Mouse (Mus musculus) thymus, adult 2 months (tissue): ENCODE data around the gene Gm4791. TPM values are rescaled to one million over a fixed set of nuclear protein-coding genes. Genes with fewer than 3 reads are reported as not detected.

Experiments used
- DNase-seq: peaks from one replicate; pipeline ENCODE4 v3.0.0; 2021
- H3K27ac ChIP-seq: fragments of 200-500 bp; 2 replicates; pipeline ENCODE4 v1.5.1; 2012; ENCODE audit warnings: low read length, control low read depth; ENCODE audit not compliant: control insufficient read depth, insufficient read depth
- H3K27me3 ChIP-seq: fragments of 200-500 bp; 2 replicates; pipeline ENCODE4 v1.6.1; 2012; ENCODE audit warnings: mild to moderate bottlenecking, low read length, moderate library complexity, mixed read lengths; ENCODE audit not compliant: control insufficient read depth, insufficient read depth
- H3K36me3 ChIP-seq: fragments of 200-500 bp; 2 replicates; pipeline ENCODE4 v1.6.1; 2012; ENCODE audit warnings: mild to moderate bottlenecking, low read length, moderate library complexity; ENCODE audit not compliant: control insufficient read depth, insufficient read depth
- H3K4me1 ChIP-seq: fragments of 200-500 bp; replicated peaks from 2 replicates; pipeline ENCODE4 v1.6.1; 2012; ENCODE audit warnings: low read length; ENCODE audit not compliant: control insufficient read depth, insufficient read depth
- H3K4me3 ChIP-seq: fragments of 200-500 bp; 2 replicates; pipeline ENCODE4 v1.5.1; 2012; ENCODE audit warnings: mild to moderate bottlenecking, low read length, control low read depth, moderate library complexity; ENCODE audit not compliant: control insufficient read depth, insufficient read depth
- CTCF ChIP-seq: fragments of 200-500 bp; IDR thresholded peaks from 2 replicates; pipeline ENCODE4 v1.5.1; 2012; ENCODE audit warnings: mild to moderate bottlenecking, control low read depth, low read length, moderate library complexity, borderline replicate concordance; ENCODE audit not compliant: control insufficient read depth, poor library complexity, insufficient read depth; ENCODE audit errors: extremely low read depth
- POLR2A ChIP-seq: fragments of 200-500 bp; IDR thresholded peaks from 2 replicates; pipeline ENCODE4 v1.6.1; 2012; ENCODE audit warnings: mild to moderate bottlenecking, low read length, control low read depth, moderate library complexity; ENCODE audit not compliant: control insufficient read depth, poor library complexity, insufficient read depth; ENCODE audit errors: extremely low read depth
- WGBS: fragments of 180-500 bp; shearing (Covaris S2); methylation state at CpG from one replicate; pipeline ENCODE4 v1.1.7; 2018; 5-methylcytosine and 5-hydroxymethylcytosine counted together
- polyA plus RNA-seq: library from polyadenylated mRNA; depleted of rRNA; stranded (reverse); fragments of >200 nt; gene quantifications from 2 replicates; pipeline ENCODE4 v1.2.3, GENCODE M21; 2012; rRNA removed

Gm4791 gene
- 0.26 TPM in 1 of 2 replicates, not detected in the other for polyA plus RNA-seq

GRCm38 (mm10) chr9:46998338-46998791 is at the start of gene Gm4791:
Gene Gm4791, plus strand, starts transcription at chr9:46998741.
- Histone ChIP-seq H3K27ac (no peak within 1 kb of the TSS), H3K27me3 (no peaks in the 10 kb centered on the region), H3K4me3 (no peak within 1 kb of the TSS), H3K4me1 (no peaks in the 10 kb centered on the region), H3K36me3 (no peaks in the 10 kb centered on the region)
- WGBS: 57% methylated on average over 5 of the region's 5 CpGs
- DNase-seq: no peak
- no peak for TF ChIP-seq POLR2A

GRCm38 (mm10) chr9:46956286-46956685 is 42.3 kb upstream of the Gm4791 start:
- Histone ChIP-seq H3K4me3 (no peak overlapping the region), H3K4me1 (no peaks in the 10 kb centered on the region), H3K27ac (no peak overlapping the region), H3K36me3 (no peaks in the 10 kb centered on the region), H3K27me3 (no peaks in the 10 kb centered on the region)
- TF ChIP-seq POLR2A (no peak), CTCF (no peak)
- 84% methylated on average over 6 of the region's 6 CpGs for WGBS
- no peak for DNase-seq

DNA sequence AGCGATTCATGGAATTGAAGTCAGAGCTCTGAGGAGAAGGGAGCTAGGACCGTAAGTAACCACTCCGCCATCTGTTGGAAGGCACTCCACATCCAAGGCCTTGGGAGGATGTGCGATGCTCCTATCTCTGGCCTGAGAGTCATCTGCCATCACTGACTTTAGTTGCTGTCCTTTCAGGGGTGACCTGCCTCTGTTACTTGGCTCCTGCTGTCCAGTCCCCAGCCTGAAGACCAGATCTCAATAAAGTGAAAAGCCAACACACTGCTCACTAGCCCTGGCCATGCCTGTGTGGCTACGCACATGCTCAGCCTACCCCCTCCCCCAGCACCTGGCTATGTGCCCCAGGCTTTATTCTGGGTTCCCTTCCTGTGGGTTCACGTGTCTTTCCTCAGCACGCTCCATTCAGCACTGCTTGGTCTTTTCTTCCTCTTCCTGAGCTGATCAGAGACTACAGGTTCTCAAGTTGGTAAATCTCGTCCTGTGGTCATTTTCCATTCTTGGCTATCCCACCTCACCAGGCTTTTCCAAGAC is 41.1 kb upstream of the Gm4791 start:
- DNase-seq: no peak
- Histone ChIP-seq H3K27ac (no peak overlapping the region), H3K27me3 (no peaks in the 10 kb centered on the region), H3K36me3 (no peaks in the 10 kb centered on the region), H3K4me3 (no peak overlapping the region), H3K4me1 (no peaks in the 10 kb centered on the region)
- TF ChIP-seq CTCF (no peak), POLR2A (no peak)
- WGBS: 49% methylated on average over 8 of the region's 8 CpGs

- Histone ChIP-seq H3K27me3 (no peaks in the 10 kb centered on the region), H3K4me1 (no peaks in the 10 kb centered on the region), H3K36me3 (no peaks in the 10 kb centered on the region), H3K27ac (no peak overlapping the region), H3K4me3 (no peak overlapping the region)
- DNase-seq: no peak
- no peak for TF ChIP-seq CTCF
- no peak for TF ChIP-seq POLR2A
- WGBS: 82% methylated on average over 5 of the region's 5 CpGs
Measured at GRCm38 (mm10) chr9:46966028-46966427, 32.5 kb upstream of the Gm4791 start.

- H3K27ac ChIP-seq: no peak overlapping the region
- WGBS: 20% methylated on average over 6 of the region's 6 CpGs
- TF ChIP-seq POLR2A (no peak), CTCF (no peak)
- no peaks in the 10 kb centered on the region for H3K27me3 ChIP-seq
- no peaks in the 10 kb centered on the region for H3K4me1 ChIP-seq
- DNase-seq: no peak
- no peak overlapping the region for H3K4me3 ChIP-seq
- H3K36me3 ChIP-seq: no peaks in the 10 kb centered on the region
Measured at GRCm38 (mm10) chr9:46968970-46969369, 29.6 kb upstream of the Gm4791 start.

DNA sequence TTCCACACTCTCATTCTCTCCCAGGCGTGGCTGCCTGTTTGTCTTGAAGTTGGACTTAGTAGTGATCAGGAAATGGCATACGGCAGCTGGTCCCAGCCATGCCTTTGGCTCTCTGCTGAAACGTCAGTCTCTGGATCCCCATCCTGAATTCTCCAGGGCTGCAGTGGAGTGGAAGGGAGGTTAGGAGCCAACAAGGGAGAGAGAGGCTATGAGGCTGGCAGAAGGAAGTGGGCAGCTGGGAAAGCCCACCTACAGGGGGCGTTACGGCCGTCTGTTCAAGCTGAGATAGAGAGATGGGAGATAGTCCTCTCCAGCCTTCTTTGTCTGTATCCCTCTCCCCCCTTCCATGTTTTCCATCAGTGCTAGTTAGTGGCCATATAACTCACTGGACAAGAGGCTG is 29.1 kb upstream of the Gm4791 start:
- no peaks in the 10 kb centered on the region for H3K4me1 ChIP-seq
- no peak for DNase-seq
- no peaks in the 10 kb centered on the region for H3K27me3 ChIP-seq
- 48% methylated on average over 6 of the region's 6 CpGs for WGBS
- H3K36me3 ChIP-seq: no peaks in the 10 kb centered on the region
- no peak overlapping the region for H3K27ac ChIP-seq
- TF ChIP-seq CTCF (no peak), POLR2A (no peak)
- H3K4me3 ChIP-seq: no peak overlapping the region

DNA sequence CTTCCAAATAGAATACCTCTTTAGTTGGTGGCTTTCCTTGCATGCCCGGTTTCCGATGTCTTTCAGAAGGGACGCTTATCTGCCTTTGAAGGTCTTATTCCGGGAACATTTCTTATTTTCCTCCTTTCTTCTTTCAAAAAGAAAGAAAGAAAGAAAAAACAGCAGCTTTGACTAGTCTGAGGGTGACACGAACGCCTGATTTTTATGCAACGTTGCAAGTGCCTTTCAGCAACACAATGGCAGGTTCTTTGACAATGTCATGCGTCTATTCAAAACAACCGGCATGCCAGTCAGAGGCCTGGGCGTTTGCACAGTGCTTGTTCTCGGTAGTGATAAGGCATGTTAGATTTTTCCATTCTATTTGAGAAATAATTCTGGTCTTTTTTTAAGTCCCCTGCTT is 19.7 kb upstream of the Gm4791 start:
- Histone ChIP-seq H3K27me3 (no peaks in the 10 kb centered on the region), H3K27ac (no peak overlapping the region), H3K4me3 (no peak overlapping the region), H3K36me3 (no peaks in the 10 kb centered on the region), H3K4me1 (no peaks in the 10 kb centered on the region)
- no peak for TF ChIP-seq POLR2A
- no peak for TF ChIP-seq CTCF
- DNase-seq: no peak
- WGBS: 75% methylated on average over 11 of the region's 11 CpGs
